Mouse (Mus musculus): Measurements from ENCODE around the gene Mtm1. TPM values are rescaled to one million over a fixed set of nuclear protein-coding genes. Genes with fewer than 3 reads are reported as not detected.

The Mtm1 gene
- total and polyA plus RNA-seq, 2 experiments from 2014 or later, result 3.6 to 4.0 TPM

DNA sequence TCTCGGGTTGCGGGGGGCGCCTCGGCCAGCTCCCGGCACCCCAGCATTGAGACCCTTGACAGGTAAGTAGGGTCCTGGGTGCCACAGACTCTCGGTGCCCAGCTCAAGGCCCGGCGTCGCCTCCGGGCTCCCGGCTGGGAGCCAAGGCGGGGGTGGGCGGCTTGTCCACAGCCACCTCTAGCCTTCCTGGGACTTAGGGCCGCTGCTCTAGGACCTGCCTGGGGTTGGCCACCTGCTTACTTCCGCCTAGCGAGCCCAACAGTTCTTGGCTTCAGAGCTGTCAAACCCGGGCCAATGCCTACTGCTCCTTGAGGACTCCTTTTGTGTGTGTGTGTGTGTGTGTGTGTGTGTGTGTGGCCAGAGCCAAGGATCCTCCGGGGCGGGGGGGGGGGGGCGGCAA is 154.4 kb downstream of the Mtm1 start:
- H3K36me3 ChIP-seq (ENCODE audit: insufficient read depth, low read length), result no peaks in the 10 kb centered on the region
- peak overlapping the region; percentile 63 for H3K4me3 ChIP-seq (ENCODE audit: low read length)
- H3K27me3 ChIP-seq (ENCODE audit: insufficient read depth, low read length), result no peaks in the 10 kb centered on the region
- no peaks in the 10 kb centered on the region for H3K9me3 ChIP-seq (ENCODE audit: low read length)
- peak; percentile 35 for DNase-seq (ENCODE audit: low spot score)
- H3K9ac ChIP-seq (replicated peaks; ENCODE audit: low read length), result peak overlapping the region; percentile 70
- no peak for TF ChIP-seq CTCF (IDR thresholded peaks at IDR 0.05; ENCODE audit: low read depth)
- peak; percentile 75 for ATAC-seq
- no peaks in the 10 kb centered on the region for H3K4me1 ChIP-seq (ENCODE audit: insufficient read depth, low read length)
- H3K27ac ChIP-seq, result peak overlapping the region; percentile 82
- peak overlapping the region; percentile 59 for H3K4me2 ChIP-seq (ENCODE audit: low read depth, low read length)
- WGBS, result 33% methylated on average over 17 of the region's 20 CpGs

Other genes with a start within 250 kb of the Mtm1 start
- gene Mamld1, start 160.5 kb upstream of the Mtm1 start, total RNA-seq (2014; rRNA removed), result 12.3 and 13.4 TPM in 2 replicates
- gene Mamld1, start 160.5 kb upstream of the Mtm1 start, polyA plus RNA-seq (2015; fragmentation: Nextera tagmentation; extraction: Ambion mirVana), result 4.2 and 4.8 TPM in 2 replicates
- 34.6 and 42.7 TPM in 2 replicates for gene Mtmr1, start 154.0 kb downstream of the Mtm1 start, total RNA-seq (2014; rRNA removed)
- 10.7 and 13.1 TPM in 2 replicates for gene Mtmr1, start 154.0 kb downstream of the Mtm1 start, polyA plus RNA-seq (2015; fragmentation: Nextera tagmentation; extraction: Ambion mirVana)